Mouse (Mus musculus) ovary, adult 2 months (tissue): ENCODE data around the gene Pjvk. TPM values are rescaled to one million over a fixed set of nuclear protein-coding genes. Genes with fewer than 3 reads are reported as not detected.

Experiments used
- polyA plus RNA-seq: library from polyadenylated mRNA; depleted of rRNA; stranded (reverse); fragments of >200 nt; gene quantifications from 2 replicates; pipeline ENCODE4 v1.2.3, GENCODE M21; 2012; rRNA removed

Gene Pjvk
- polyA plus RNA-seq: not detected in 2 replicates

GRCm38 (mm10) chr2:76647883-76648570 lies at the start of gene Pjvk, which contains the start of gene Prkra:
Gene Pjvk (plus strand): TSS chr2:76648476.
Gene Prkra (minus strand): TSS chr2:76648015.

GRCm38 (mm10) chr2:76672966-76673392 lies 24.7 kb downstream of the Pjvk start, which contains the start of gene Fkbp7:
Gene Fkbp7 (minus strand): TSS chr2:76673116.

GRCm38 (mm10) chr2:76674725-76675427 lies 26.6 kb downstream of the Pjvk start, which contains the start of gene Plekha3:
Gene Plekha3 (plus strand): TSS chr2:76675281.

Other genes starting within 250 kb of the Pjvk start
- gene Osbpl6, start 242.0 kb upstream of the Pjvk start, polyA plus RNA-seq: 19.4 and 21.5 TPM in 2 replicates
- 20.5 and 25.2 TPM in 2 replicates for gene Prkra, start 461 bp upstream of the Pjvk start, polyA plus RNA-seq
- 1.1 and 1.5 TPM in 2 replicates for gene Fkbp7, start 24.6 kb downstream of the Pjvk start, polyA plus RNA-seq
- gene Plekha3, start 26.8 kb downstream of the Pjvk start, polyA plus RNA-seq: 14.1 and 15.0 TPM in 2 replicates